Comparison of ENCODE assay signal across 8 mouse cellular contexts in the genomic region with DNA sequence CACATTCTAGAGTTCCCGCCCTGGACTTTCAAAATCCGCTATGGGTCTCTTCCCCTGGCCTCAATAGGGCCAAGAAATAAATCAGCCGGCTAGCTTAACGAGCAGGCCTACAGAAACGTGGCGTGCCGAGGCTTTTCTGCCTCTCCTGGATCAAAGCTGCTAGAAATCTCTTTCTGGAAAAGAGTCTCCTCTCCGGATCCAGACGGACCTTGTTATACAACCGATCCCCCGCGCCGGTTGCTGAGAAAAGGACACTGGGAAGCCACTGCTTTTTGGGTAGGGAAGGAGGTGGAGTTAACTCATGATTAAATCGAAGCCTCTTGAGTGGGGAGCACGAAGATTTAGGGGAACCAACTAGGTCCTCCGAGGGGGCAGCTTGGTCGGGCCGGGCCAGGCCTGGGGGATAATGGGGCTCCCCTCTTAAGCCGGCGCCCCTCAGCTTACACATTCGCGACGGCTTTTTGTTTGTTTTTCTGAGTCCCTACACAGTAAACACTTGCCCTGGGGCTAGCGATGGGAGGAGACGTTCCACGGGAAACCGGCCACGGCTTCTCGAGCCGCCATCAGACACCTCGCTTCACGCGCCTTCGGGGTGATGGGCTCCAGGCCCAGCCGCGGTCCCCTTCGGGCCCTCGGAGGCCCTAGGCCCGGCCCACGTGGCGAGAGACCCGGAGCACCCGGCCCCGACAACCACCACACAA. TPM values are rescaled to one million over a fixed set of nuclear protein-coding genes. Genes with fewer than 3 reads are reported as not detected.
DNase-seq lines count a peak whose midpoint lies in the region; ATAC-seq lines count a peak whose summit lies in the region.

No protein-coding gene starts in this region.

- H3K36me3 ChIP-seq in forebrain, embryonic 12.5 days (replicated peaks): peaks cover 15% of the 10 kb centered on the region
- H3K36me3 ChIP-seq in hindbrain, embryonic 16.5 days (ENCODE audit: control insufficient read depth, insufficient read depth, low read length): no peaks in the 10 kb centered on the region
- H3K36me3 ChIP-seq in midbrain, embryonic 10.5 days: peaks cover 45% of the 10 kb centered on the region

- intact Hi-C loops in left cerebral cortex, postnatal 25 days (cut with DNase I): no loop called here

- H3K9me3 ChIP-seq in forebrain, embryonic 12.5 days: no peaks in the 10 kb centered on the region
- no peaks in the 10 kb centered on the region for H3K9me3 ChIP-seq in hindbrain, embryonic 16.5 days (ENCODE audit: control insufficient read depth, low read length)
- no peaks in the 10 kb centered on the region for H3K9me3 ChIP-seq in midbrain, embryonic 10.5 days (replicated peaks)

- H3K4me3 ChIP-seq in forebrain, embryonic 12.5 days (replicated peaks): peak overlapping the region; percentile 99
- H3K4me3 ChIP-seq in hindbrain, embryonic 16.5 days (ENCODE audit: low read length): peak overlapping the region; percentile 88
- peak overlapping the region; percentile 100 for H3K4me3 ChIP-seq in midbrain, embryonic 10.5 days

- under 1% methylated on average over 43 of the region's 44 CpGs for WGBS in forebrain, embryonic 12.5 days
- WGBS in hindbrain, embryonic 16.5 days: under 1% methylated on average over 44 of the region's 44 CpGs
- under 1% methylated on average over 44 of the region's 44 CpGs for WGBS in midbrain, embryonic 10.5 days

- peak; percentile 1; the same call in 1 of the 2 replicates for ATAC-seq in forebrain, embryonic 12.5 days (ENCODE audit: low FRiP score)
- peak; percentile 9; the same call in 1 of the 2 replicates for ATAC-seq in hindbrain, embryonic 16.5 days

- DNase-seq in gastrocnemius, postnatal 25 days: peak; percentile 28
- DNase-seq in gastrocnemius, postnatal 4 days (ENCODE audit: low spot score in 2 of 2): no peak
- peak; percentile 60 for DNase-seq in c-Kit-negative CD71-positive TER-119-positive erythroid progenitor cells, embryonic 14.5 days (ENCODE audit: low read depth, low spot score)
- DNase-seq in left cerebral cortex, postnatal 25 days (ENCODE audit: low spot score in 2 of 2): peak; percentile 60 to 83
- peak; percentile 47 for DNase-seq in midbrain, embryonic 10.5 days (ENCODE audit: low spot score)
- peak; percentile 54 to 79 for DNase-seq in spleen, postnatal 4 days (ENCODE audit: low spot score in 2 of 2)

- no peaks in the 10 kb centered on the region for H3K27me3 ChIP-seq in forebrain, embryonic 12.5 days
- no peaks in the 10 kb centered on the region for H3K27me3 ChIP-seq in hindbrain, embryonic 16.5 days (replicated peaks; ENCODE audit: control insufficient read depth, insufficient read depth, low read length)
- no peaks in the 10 kb centered on the region for H3K27me3 ChIP-seq in midbrain, embryonic 10.5 days (ENCODE audit: low read depth, poor library complexity, severe bottlenecking)

- H3K4me1 ChIP-seq in forebrain, embryonic 12.5 days: peaks cover 40% of the 10 kb centered on the region
- peaks cover 33% of the 10 kb centered on the region for H3K4me1 ChIP-seq in hindbrain, embryonic 16.5 days (ENCODE audit: control insufficient read depth, insufficient read depth, low read depth, low read length)
- H3K4me1 ChIP-seq in midbrain, embryonic 10.5 days: peaks cover 34% of the 10 kb centered on the region

- H3K9ac ChIP-seq in forebrain, embryonic 12.5 days: peak overlapping the region; percentile 98
- peak overlapping the region; percentile 93 for H3K9ac ChIP-seq in hindbrain, embryonic 16.5 days (ENCODE audit: low read depth, low read length)

- peak overlapping the region; percentile 96 for H3K27ac ChIP-seq in forebrain, embryonic 12.5 days
- peak overlapping the region; percentile 98 for H3K27ac ChIP-seq in hindbrain, embryonic 16.5 days (ENCODE audit: low read depth, low read length)
- H3K27ac ChIP-seq in midbrain, embryonic 10.5 days (replicated peaks): peak overlapping the region; percentile 100

- peak overlapping the region; percentile 91 for H3K4me2 ChIP-seq in forebrain, embryonic 12.5 days
- peak overlapping the region; percentile 77 for H3K4me2 ChIP-seq in hindbrain, embryonic 16.5 days (ENCODE audit: low read length)

RNA-seq across cellular contexts. Expression of a gene that starts 0.5 kb away (rescaled TPM):
- 10 to 100 TPM; 19.3 to 24.1 TPM for total RNA-seq in gastrocnemius, postnatal 25 days (2021)
- 10 to 100 TPM; 25.7 to 25.8 TPM for total RNA-seq in gastrocnemius, postnatal 4 days (2021)
- 27.5 and 27.6 TPM in 2 replicates for polyA plus RNA-seq in forebrain, embryonic 12.5 days (2016; fragmentation: Nextera tagmentation; extraction: Ambion mirVana)
- 43.3 and 45.0 TPM in 2 replicates for polyA plus RNA-seq in hindbrain, embryonic 16.5 days (2015; fragmentation: Nextera tagmentation; extraction: Ambion mirVana)
- total RNA-seq in left cerebral cortex, postnatal 25 days (2021): 10 to 100 TPM; 20.9 to 21.0 TPM
- polyA plus RNA-seq in midbrain, embryonic 10.5 days (2016; fragmentation: Nextera tagmentation; extraction: Ambion mirVana): 33.0 and 33.6 TPM in 2 replicates

RNA-seq across cellular contexts. Expression of a gene that starts 0.9 kb away (rescaled TPM):
- total RNA-seq in gastrocnemius, postnatal 25 days (2021): 10 to 100 TPM; 69.3 to 82.6 TPM
- total RNA-seq in gastrocnemius, postnatal 4 days (2021): 100 to 1,000 TPM; 205 to 243 TPM
- polyA plus RNA-seq in forebrain, embryonic 12.5 days (2016; fragmentation: Nextera tagmentation; extraction: Ambion mirVana): 915 and 936 TPM in 2 replicates
- polyA plus RNA-seq in hindbrain, embryonic 16.5 days (2015; fragmentation: Nextera tagmentation; extraction: Ambion mirVana): 520 and 571 TPM in 2 replicates
- total RNA-seq in left cerebral cortex, postnatal 25 days (2021): 100 to 1,000 TPM; 259 to 301 TPM
- 903 and 985 TPM in 2 replicates for polyA plus RNA-seq in midbrain, embryonic 10.5 days (2016; fragmentation: Nextera tagmentation; extraction: Ambion mirVana)

RNA-seq across cellular contexts. Expression of a gene that starts 33.1 kb away (rescaled TPM):
- total RNA-seq in gastrocnemius, postnatal 25 days (2021): 1 to 10 TPM; 6.0 to 9.4 TPM
- 10 to 100 TPM; 25.1 to 28.5 TPM for total RNA-seq in gastrocnemius, postnatal 4 days (2021)
- polyA plus RNA-seq in forebrain, embryonic 12.5 days (2016; fragmentation: Nextera tagmentation; extraction: Ambion mirVana): 28.5 and 31.8 TPM in 2 replicates
- 19.1 and 21.6 TPM in 2 replicates for polyA plus RNA-seq in hindbrain, embryonic 16.5 days (2015; fragmentation: Nextera tagmentation; extraction: Ambion mirVana)
- 10 to 100 TPM; 82.5 to 95.0 TPM for total RNA-seq in left cerebral cortex, postnatal 25 days (2021)
- polyA plus RNA-seq in midbrain, embryonic 10.5 days (2016; fragmentation: Nextera tagmentation; extraction: Ambion mirVana): 22.0 and 23.6 TPM in 2 replicates

RNA-seq across cellular contexts. Expression of a gene that starts 40.3 kb away (rescaled TPM):
- not detected for total RNA-seq in gastrocnemius, postnatal 25 days (2021)
- 1 to 10 TPM; 1.9 to 2.8 TPM for total RNA-seq in gastrocnemius, postnatal 4 days (2021)
- 0.18 and 0.59 TPM in 2 replicates for polyA plus RNA-seq in forebrain, embryonic 12.5 days (2016; fragmentation: Nextera tagmentation; extraction: Ambion mirVana)
- 2.0 TPM in 2 replicates for polyA plus RNA-seq in hindbrain, embryonic 16.5 days (2015; fragmentation: Nextera tagmentation; extraction: Ambion mirVana)
- total RNA-seq in left cerebral cortex, postnatal 25 days (2021): 10 to 100 TPM; 68.0 to 80.4 TPM
- 0.44 and 1.2 TPM in 2 replicates for polyA plus RNA-seq in midbrain, embryonic 10.5 days (2016; fragmentation: Nextera tagmentation; extraction: Ambion mirVana)

RNA-seq across cellular contexts. Expression of a gene that starts 53.9 kb away (rescaled TPM):
- total RNA-seq in gastrocnemius, postnatal 25 days (2021): 10 to 100 TPM in 1 of 2 experiments, 1 to 10 TPM in 1; 9.4 to 15.4 TPM
- total RNA-seq in gastrocnemius, postnatal 4 days (2021): 10 to 100 TPM; 17.4 to 20.4 TPM
- polyA plus RNA-seq in forebrain, embryonic 12.5 days (2016; fragmentation: Nextera tagmentation; extraction: Ambion mirVana): 16.0 and 18.2 TPM in 2 replicates
- polyA plus RNA-seq in hindbrain, embryonic 16.5 days (2015; fragmentation: Nextera tagmentation; extraction: Ambion mirVana): 15.8 and 18.2 TPM in 2 replicates
- 10 to 100 TPM in 1 of 2 experiments, 1 to 10 TPM in 1; 9.7 to 11.8 TPM for total RNA-seq in left cerebral cortex, postnatal 25 days (2021)
- 21.9 and 28.2 TPM in 2 replicates for polyA plus RNA-seq in midbrain, embryonic 10.5 days (2016; fragmentation: Nextera tagmentation; extraction: Ambion mirVana)

Comparison
In these comparisons a context has a peak if more than half of its experiments do, and no peak if none do; other contexts are left out.
1. DNase-seq: peak in gastrocnemius, postnatal 25 days (single experiment), c-Kit-negative CD71-positive TER-119-positive erythroid progenitor cells, embryonic 14.5 days (single experiment), left cerebral cortex, postnatal 25 days (2 of 2), midbrain, embryonic 10.5 days (single experiment) and spleen, postnatal 4 days (2 of 2); none in gastrocnemius, postnatal 4 days (0 of 2).
2. Peak in every context shown above with its lines, with median percentiles within 50 percentile points of each other: H3K27ac ChIP-seq and H3K4me3 ChIP-seq.